Mouse (Mus musculus): ENCODE results near the gene Megf11. TPM values are rescaled to one million over a fixed set of nuclear protein-coding genes. Genes with fewer than 3 reads are reported as not detected.

Megf11 gene
- polyA plus RNA-seq, 1 experiment = 6.2 TPM

DNA sequence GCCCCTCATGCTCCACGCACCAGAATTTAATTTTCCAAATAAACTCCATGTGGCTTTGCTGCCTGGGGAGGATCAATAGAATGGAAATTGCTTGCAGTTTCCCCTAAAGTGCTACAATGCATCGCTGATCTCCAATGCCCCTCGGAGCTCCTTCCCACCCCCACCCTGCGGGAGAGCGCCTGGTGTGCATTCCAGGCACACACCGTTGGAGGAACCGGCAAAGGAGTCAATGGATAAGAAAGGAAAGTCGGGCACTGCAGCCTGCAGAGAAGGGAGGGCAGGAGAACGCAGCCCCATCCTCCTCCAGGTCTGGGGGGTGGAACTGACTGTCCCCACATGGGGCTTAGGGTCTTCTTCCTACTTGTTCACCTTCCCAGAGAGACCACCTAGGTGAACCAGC, 70.5 kb downstream of the Megf11 start:
- TF ChIP-seq CTCF (IDR thresholded peaks at IDR 0.05; ENCODE audit: extremely low read depth, insufficient read depth, low read length) = no peak
- TF ChIP-seq POLR2A (IDR thresholded peaks at IDR 0.05; ENCODE audit: extremely low read depth, insufficient read depth, low read length) = no peak
- Histone ChIP-seq H3K27ac (ENCODE audit: insufficient read depth, low read length) (no peak overlapping the region), H3K4me3 (ENCODE audit: insufficient read depth, low read length) (no peak overlapping the region), H3K4me1 (ENCODE audit: control insufficient read depth, insufficient read depth, low read length) (no peaks in the 10 kb centered on the region)

DNA sequence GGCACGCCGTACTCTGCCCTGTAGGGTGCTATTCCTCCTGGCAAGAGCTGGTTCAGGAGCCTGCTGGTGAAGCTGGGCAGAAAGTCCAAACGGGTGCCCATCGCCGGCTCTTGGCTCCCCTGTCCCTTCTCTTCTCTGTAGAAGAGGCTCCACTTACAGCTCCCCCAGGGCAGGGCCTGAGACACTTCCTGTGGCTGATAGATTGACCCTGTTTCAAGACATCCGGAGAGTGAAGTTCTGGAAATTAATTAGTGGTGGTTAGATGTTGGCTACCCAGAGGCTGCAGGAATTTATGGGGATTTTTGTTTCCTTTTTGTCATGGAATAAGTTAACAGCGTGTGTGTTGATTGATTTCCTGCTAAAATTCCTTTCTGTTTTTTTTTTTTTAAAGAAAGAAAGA, 72.2 kb downstream of the Megf11 start:
- Histone ChIP-seq H3K4me3 (ENCODE audit: insufficient read depth, low read length) (no peak overlapping the region), H3K4me1 (ENCODE audit: control insufficient read depth, insufficient read depth, low read length) (no peaks in the 10 kb centered on the region), H3K27ac (ENCODE audit: insufficient read depth, low read length) (no peak overlapping the region)
- TF ChIP-seq CTCF (IDR thresholded peaks at IDR 0.05; ENCODE audit: extremely low read depth, insufficient read depth, low read length) = no peak

DNA sequence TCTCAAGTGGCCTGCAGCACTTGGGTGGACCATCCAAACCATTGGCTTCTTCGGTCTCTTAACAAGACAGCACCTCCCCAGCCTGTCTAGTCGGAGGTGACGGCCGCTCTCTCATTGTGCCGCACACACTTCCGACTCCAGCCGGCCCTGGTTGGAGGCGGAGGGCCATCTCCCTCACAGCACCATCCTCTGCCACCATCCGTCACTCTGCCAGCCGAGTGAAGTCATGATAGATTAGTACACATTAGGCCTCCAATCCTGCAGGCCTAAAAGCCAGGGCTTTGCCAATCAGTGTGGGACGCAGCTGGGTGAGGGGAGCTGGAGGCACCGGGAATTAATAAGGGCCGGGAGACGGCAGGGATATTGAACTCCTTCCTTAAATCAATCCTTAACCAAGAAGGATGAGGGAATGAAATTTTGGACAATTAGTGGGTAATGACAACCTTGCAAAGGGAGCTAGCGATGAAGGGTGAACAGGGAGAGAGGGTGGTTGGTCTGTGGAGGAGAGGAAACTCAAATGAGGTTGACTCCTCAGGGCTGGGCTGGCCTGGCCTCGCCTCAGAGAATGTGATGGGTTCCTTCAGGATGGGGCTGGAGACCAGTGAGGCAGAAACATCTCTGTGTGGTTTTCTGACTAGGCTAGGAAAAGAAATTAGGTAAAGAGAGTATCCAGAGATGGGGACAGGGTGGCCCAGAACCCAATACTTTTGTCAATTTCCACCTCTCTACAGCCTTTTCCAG, 76.3 kb downstream of the Megf11 start:
- Histone ChIP-seq H3K27ac (ENCODE audit: insufficient read depth, low read length) (no peak overlapping the region), H3K4me1 (ENCODE audit: control insufficient read depth, insufficient read depth, low read length) (no peaks in the 10 kb centered on the region), H3K4me3 (ENCODE audit: insufficient read depth, low read length) (no peak overlapping the region)
- no peak for TF ChIP-seq POLR2A (IDR thresholded peaks at IDR 0.05; ENCODE audit: extremely low read depth, insufficient read depth, low read length)

DNA sequence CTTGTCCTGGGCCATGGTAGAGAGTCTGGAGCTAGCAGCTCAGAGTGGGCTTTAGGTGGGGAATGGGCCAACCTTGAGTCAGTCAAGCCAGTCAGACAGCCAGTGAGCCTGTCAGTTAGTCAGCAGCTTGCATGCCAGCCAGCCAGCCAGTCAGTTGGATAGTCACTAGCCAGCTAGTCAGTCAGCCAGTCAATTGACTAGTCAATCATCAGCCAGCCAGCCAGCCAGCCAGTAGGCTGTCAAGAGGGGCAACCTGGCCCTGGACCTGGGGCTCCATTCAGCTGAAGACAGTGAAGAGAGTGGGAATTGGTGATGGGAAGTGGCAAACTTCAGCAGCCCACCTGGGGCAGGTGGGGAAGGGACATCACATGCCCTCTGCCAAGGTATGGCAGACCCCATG, 77.4 kb downstream of the Megf11 start:
- no peak overlapping the region for H3K4me3 ChIP-seq (ENCODE audit: insufficient read depth, low read length)
- no peak overlapping the region for H3K27ac ChIP-seq (ENCODE audit: insufficient read depth, low read length)
- TF ChIP-seq POLR2A (IDR thresholded peaks at IDR 0.05; ENCODE audit: extremely low read depth, insufficient read depth, low read length) = no peak
- no peak for TF ChIP-seq CTCF (IDR thresholded peaks at IDR 0.05; ENCODE audit: extremely low read depth, insufficient read depth, low read length)
- H3K4me1 ChIP-seq (ENCODE audit: control insufficient read depth, insufficient read depth, low read length) = no peaks in the 10 kb centered on the region

DNA sequence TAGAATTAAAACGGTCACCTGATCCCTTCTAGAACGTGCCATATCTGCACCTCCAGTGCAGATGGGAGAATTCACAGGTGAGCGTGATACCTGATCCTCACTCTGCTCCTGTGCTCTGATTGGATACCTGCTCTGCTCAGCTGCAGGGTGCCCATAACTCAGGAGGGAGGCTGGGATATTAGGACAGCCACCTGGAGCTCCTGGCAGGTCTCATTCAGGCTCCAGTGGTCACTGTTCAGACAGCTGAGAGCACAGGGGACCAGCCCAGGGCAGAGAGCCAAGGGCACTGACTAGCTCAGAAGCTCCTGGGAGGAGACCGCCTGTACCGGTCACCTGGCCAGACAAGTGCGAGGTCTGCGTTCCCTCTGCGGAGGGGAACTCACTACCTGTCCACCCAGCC, 80.7 kb downstream of the Megf11 start:
- H3K4me3 ChIP-seq (ENCODE audit: insufficient read depth, low read length) = no peak overlapping the region
- no peaks in the 10 kb centered on the region for H3K4me1 ChIP-seq (ENCODE audit: control insufficient read depth, insufficient read depth, low read length)
- H3K27ac ChIP-seq (ENCODE audit: insufficient read depth, low read length) = no peak overlapping the region
- TF ChIP-seq CTCF (IDR thresholded peaks at IDR 0.05; ENCODE audit: extremely low read depth, insufficient read depth, low read length) (no peak), POLR2A (IDR thresholded peaks at IDR 0.05; ENCODE audit: extremely low read depth, insufficient read depth, low read length) (no peak)

DNA sequence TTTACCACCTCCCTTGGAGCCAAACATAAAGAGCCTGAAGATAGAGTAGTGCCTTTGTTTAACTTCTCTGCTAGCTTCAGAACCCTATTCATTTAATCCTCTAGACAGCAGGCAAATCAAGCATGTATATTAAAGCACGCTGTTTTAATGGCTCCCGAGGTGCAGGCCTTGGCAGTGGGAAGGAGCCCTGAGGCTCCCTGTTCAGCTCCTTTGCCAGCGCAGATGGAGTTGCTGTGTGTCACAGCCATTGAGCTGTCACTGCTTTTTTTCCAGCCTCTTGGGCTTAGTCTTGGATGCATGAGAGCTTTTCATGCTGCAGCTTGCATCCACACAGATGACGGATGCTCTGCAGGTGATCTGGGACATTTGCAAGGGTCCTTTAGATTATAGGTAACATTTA, 81.1 kb downstream of the Megf11 start:
- H3K27ac ChIP-seq (ENCODE audit: insufficient read depth, low read length) = no peak overlapping the region
- no peaks in the 10 kb centered on the region for H3K4me1 ChIP-seq (ENCODE audit: control insufficient read depth, insufficient read depth, low read length)
- H3K4me3 ChIP-seq (ENCODE audit: insufficient read depth, low read length) = no peak overlapping the region
- TF ChIP-seq POLR2A (IDR thresholded peaks at IDR 0.05; ENCODE audit: extremely low read depth, insufficient read depth, low read length) = no peak
- TF ChIP-seq CTCF (IDR thresholded peaks at IDR 0.05; ENCODE audit: extremely low read depth, insufficient read depth, low read length) = no peak

DNA sequence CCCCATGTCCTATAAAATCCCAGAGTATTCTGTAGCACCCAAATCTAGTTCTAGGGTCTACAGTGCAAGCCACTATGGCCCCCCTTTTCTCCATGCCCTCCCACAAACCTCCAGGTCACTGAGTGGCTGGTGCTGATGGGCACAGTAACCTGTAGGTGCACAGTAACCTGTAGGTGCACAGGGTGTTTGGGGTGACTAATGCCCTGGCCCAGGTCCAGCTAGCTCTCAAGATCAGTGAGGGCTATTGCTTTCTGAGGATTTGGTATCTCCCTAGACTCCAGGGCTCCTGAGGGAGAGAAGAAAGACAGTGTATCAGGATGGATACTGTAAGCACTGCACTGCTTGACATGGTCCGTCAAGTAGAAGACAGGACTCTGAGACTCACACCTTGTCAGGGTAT, 85.4 kb downstream of the Megf11 start:
- TF ChIP-seq POLR2A (IDR thresholded peaks at IDR 0.05; ENCODE audit: extremely low read depth, insufficient read depth, low read length) (no peak), CTCF (IDR thresholded peaks at IDR 0.05; ENCODE audit: extremely low read depth, insufficient read depth, low read length) (no peak)
- Histone ChIP-seq H3K4me1 (ENCODE audit: control insufficient read depth, insufficient read depth, low read length) (no peaks in the 10 kb centered on the region), H3K4me3 (ENCODE audit: insufficient read depth, low read length) (no peak overlapping the region), H3K27ac (ENCODE audit: insufficient read depth, low read length) (no peak overlapping the region)

DNA sequence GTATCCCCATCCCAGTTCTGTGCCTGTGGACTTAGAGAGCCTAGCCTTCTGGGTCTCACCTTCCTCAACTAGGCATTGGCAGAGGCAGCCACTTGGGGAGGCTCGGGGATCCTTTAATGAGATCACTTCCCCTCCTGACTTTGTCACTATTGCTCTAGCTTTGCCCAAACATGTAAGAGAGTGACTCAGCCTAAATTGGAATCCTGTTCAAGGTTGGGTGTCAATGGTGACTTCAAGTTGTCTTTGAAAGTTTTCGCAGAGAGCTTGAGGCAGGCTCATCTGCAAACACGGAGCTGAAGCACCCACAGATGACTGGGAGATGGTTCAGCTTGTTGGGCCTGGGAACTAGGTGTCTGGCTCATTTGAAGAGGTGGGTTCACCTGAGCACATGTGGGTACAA, 85.9 kb downstream of the Megf11 start:
- Histone ChIP-seq H3K4me1 (ENCODE audit: control insufficient read depth, insufficient read depth, low read length) (no peaks in the 10 kb centered on the region), H3K27ac (ENCODE audit: insufficient read depth, low read length) (no peak overlapping the region), H3K4me3 (ENCODE audit: insufficient read depth, low read length) (no peak overlapping the region)
- TF ChIP-seq POLR2A (IDR thresholded peaks at IDR 0.05; ENCODE audit: extremely low read depth, insufficient read depth, low read length) = no peak

DNA sequence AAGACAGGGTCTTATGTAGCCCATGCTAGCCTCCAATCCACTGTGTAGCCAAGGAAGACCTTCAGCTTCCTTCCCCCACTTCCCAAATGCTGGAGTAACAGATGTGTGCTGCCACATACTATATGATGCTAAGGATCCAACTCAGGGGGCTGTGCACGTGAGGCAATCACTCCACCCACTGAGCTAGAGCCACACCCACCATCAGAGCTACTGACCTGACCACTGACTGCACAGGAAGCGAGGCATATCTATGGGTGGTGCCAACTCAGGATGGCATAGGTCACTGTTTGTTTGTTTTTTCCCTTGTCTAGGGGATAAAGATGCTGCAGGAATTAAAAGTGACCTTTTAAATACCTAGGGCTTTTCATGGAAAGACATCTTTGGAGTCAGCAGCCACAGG, 86.7 kb downstream of the Megf11 start:
- Histone ChIP-seq H3K27ac (ENCODE audit: insufficient read depth, low read length) (no peak overlapping the region), H3K4me1 (ENCODE audit: control insufficient read depth, insufficient read depth, low read length) (no peaks in the 10 kb centered on the region), H3K4me3 (ENCODE audit: insufficient read depth, low read length) (no peak overlapping the region)
- no peak for TF ChIP-seq POLR2A (IDR thresholded peaks at IDR 0.05; ENCODE audit: extremely low read depth, insufficient read depth, low read length)
- no peak for TF ChIP-seq CTCF (IDR thresholded peaks at IDR 0.05; ENCODE audit: extremely low read depth, insufficient read depth, low read length)

DNA sequence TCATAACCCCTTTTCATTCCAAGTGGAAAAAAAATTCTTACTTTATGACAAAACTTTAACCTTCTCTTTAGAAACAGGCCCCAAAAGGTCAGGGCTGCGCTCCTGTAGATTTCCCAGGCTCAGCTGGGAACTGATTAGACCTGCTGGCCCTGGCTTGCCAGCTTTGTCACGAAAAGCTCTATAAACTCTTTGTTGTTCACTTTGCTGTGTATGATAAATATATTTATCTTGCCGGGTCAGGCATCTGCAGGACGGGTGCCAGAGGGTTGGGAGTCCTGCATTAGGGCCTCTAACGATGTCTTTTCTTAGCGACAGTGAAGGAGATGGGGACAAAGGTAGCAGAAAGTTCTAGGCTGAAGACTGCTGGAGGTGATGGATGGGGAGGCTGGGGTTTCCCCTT, 87.3 kb downstream of the Megf11 start:
- Histone ChIP-seq H3K27ac (ENCODE audit: insufficient read depth, low read length) (no peak overlapping the region), H3K4me1 (ENCODE audit: control insufficient read depth, insufficient read depth, low read length) (no peaks in the 10 kb centered on the region), H3K4me3 (ENCODE audit: insufficient read depth, low read length) (no peak overlapping the region)
- no peak for TF ChIP-seq CTCF (IDR thresholded peaks at IDR 0.05; ENCODE audit: extremely low read depth, insufficient read depth, low read length)
- no peak for TF ChIP-seq POLR2A (IDR thresholded peaks at IDR 0.05; ENCODE audit: extremely low read depth, insufficient read depth, low read length)
